Mouse (Mus musculus) myocyte (in vitro differentiated cells): ENCODE measurements around the gene Myct1.

Source experiments
- CEBPB ChIP-seq: IDR thresholded peaks from 2 replicates; pipeline ENCODE4 v1.6.1; 2011; ENCODE audit warnings: mild to moderate bottlenecking, moderate library complexity; ENCODE audit not compliant: poor library complexity, insufficient read depth, severe bottlenecking
- MYOG ChIP-seq, 3 experiments: IDR thresholded peaks; one replicate each; pipeline ENCODE4 v1.6.1; 2011; ENCODE audit warnings: control low read depth in 2 of 3, low read depth in 2 of 3, mild to moderate bottlenecking in 2 of 3; ENCODE audit not compliant: insufficient read length in 2 of 3, control insufficient read depth in 1 of 3, insufficient read depth in 1 of 3
- POLR2A ChIP-seq: IDR thresholded peaks from one replicate; pipeline ENCODE4 v1.6.1; 2011; ENCODE audit warnings: low read depth, mild to moderate bottlenecking, control low read depth, moderate library complexity; ENCODE audit not compliant: insufficient read length
- USF1 ChIP-seq: IDR thresholded peaks from one replicate; pipeline ENCODE4 v1.6.1; 2011; ENCODE audit warnings: low read depth, mild to moderate bottlenecking, control low read depth, moderate library complexity

DNA sequence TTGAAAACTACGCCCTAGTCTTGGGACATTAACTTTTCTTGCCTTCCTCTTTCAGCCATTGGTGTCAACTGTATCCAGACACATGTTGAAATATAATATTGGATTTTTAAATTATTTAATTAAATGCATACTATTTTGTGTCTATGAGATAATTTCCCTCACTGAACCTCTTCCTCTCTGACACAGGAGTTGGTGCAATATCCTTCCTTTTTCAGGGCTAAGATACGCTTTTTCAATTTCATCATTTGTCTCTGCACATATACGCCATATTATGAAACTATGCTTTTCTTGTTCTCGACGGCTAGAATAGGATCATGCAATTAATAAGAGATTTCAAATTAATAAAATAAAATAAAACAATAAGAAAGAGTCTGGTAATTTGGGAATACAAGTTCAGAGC lies 47.1 kb upstream of the Myct1 start:
- TF ChIP-seq POLR2A (no peak), USF1 (no peak), MYOG (IDR thresholded peaks at IDR 0.05; ENCODE audit: control insufficient read depth in 1 of 3, insufficient read depth in 1 of 3, insufficient read length in 2 of 3, low read depth in 2 of 3) (no peak), CEBPB (no peak)
